ENCODE assay signal across 8 mouse cellular contexts in the genomic region with DNA sequence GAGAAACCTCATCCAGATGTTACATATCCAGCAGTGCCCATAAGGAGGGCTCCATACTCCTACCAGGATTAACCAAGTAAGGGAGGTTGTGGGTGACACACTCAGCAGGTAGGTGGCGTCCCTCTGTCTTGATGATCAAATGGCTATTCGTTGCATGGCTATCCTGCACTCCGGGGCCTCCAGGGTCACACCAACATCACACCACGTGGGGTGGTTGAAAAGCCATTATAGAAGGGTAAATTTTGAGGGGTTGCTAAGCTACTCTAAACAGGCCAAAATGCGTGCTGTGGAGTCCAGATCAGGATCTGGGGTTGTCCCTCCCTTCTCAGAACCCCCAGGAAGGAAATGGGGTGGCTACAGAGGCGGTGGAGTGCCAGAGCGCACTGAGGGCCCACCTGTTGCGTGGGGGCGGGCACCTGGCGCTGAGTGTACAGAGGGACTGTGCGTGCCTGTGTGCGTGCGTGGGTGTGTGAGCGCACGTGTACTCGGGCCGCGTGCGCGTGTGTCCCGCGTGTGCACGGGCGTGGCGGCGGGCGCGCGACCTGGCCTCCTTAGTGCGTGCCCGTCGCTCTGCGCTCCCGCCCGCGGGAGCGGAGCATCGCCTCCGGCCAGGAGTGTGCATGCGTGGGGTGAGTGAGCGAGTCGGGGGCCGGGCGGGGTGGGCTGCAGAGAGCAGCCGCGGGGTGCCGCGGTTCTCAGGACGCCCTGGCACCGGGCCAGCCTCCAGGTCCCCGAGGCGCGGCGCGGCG. TPM values are rescaled to one million over a fixed set of nuclear protein-coding genes. Genes with fewer than 3 reads are reported as not detected.
A peak's percentile ranks its signal among the peaks of the same experiment; 100 is the strongest.
DNase-seq lines count a peak whose midpoint lies in the region; ATAC-seq lines count a peak whose summit lies in the region.

No protein-coding gene starts in this region.

- peak; percentile 49 for DNase-seq in ovary, postnatal 36 days (ENCODE audit: low spot score)
- no peak for DNase-seq in ovary, adult 18-20 months (ENCODE audit: low spot score)
- DNase-seq in embryonic facial prominence, embryonic 11.5 days (ENCODE audit: low spot score) = peak; percentile 29
- DNase-seq in hindbrain, embryonic 11.5 days (ENCODE audit: low spot score) = peak; percentile 64
- peak; percentile 79 to 88 for DNase-seq in layer of hippocampus, postnatal 14 days (ENCODE audit: low spot score in 2 of 2)
- peak; percentile 66 for DNase-seq in lung, postnatal 36 days
- DNase-seq in right cerebral cortex, postnatal 25 days = peak; percentile 87
- DNase-seq in spleen, adult 18-20 months = no peak

- 1% methylated on average over 36 of the region's 56 CpGs for WGBS in embryonic facial prominence, embryonic 11.5 days
- WGBS in hindbrain, embryonic 11.5 days = 4% methylated on average over 24 of the region's 56 CpGs

- H3K36me3 ChIP-seq in embryonic facial prominence, embryonic 11.5 days (replicated peaks; ENCODE audit: control insufficient read depth, insufficient read depth, low read depth, low read length) = no peaks in the 10 kb centered on the region
- no peaks in the 10 kb centered on the region for H3K36me3 ChIP-seq in hindbrain, embryonic 11.5 days (ENCODE audit: control insufficient read depth, insufficient read depth, low read length)

- peak overlapping the region; percentile 13; the same call in 1 of the 2 replicates for H3K27ac ChIP-seq in embryonic facial prominence, embryonic 11.5 days (replicated peaks; ENCODE audit: low read depth, low read length)
- peak overlapping the region; percentile 6; the same call in 1 of the 2 replicates for H3K27ac ChIP-seq in hindbrain, embryonic 11.5 days (ENCODE audit: low read depth, low read length)

- peak overlapping the region; percentile 58 for H3K4me3 ChIP-seq in embryonic facial prominence, embryonic 11.5 days (ENCODE audit: low read depth, low read length)
- H3K4me3 ChIP-seq in hindbrain, embryonic 11.5 days (ENCODE audit: low read depth, low read length) = peak overlapping the region; percentile 52

- H3K9ac ChIP-seq in embryonic facial prominence, embryonic 11.5 days (replicated peaks; ENCODE audit: low read length) = peak overlapping the region; percentile 72
- peak overlapping the region; percentile 56 for H3K9ac ChIP-seq in hindbrain, embryonic 11.5 days (ENCODE audit: low read depth, low read length)

- no peaks in the 10 kb centered on the region for H3K9me3 ChIP-seq in embryonic facial prominence, embryonic 11.5 days (replicated peaks; ENCODE audit: control insufficient read depth, low read length)
- H3K9me3 ChIP-seq in hindbrain, embryonic 11.5 days (ENCODE audit: control insufficient read depth, low read length) = no peaks in the 10 kb centered on the region

- peaks cover 9% of the 10 kb centered on the region; the same call in 1 of the 2 replicates for H3K4me1 ChIP-seq in embryonic facial prominence, embryonic 11.5 days (ENCODE audit: control insufficient read depth, insufficient read depth, low read length)
- H3K4me1 ChIP-seq in hindbrain, embryonic 11.5 days (replicated peaks; ENCODE audit: control insufficient read depth, insufficient read depth, low read length) = peaks cover 18% of the 10 kb centered on the region

- H3K4me2 ChIP-seq in embryonic facial prominence, embryonic 11.5 days (ENCODE audit: low read depth, low read length) = peak overlapping the region; percentile 98
- peak overlapping the region; percentile 98 for H3K4me2 ChIP-seq in hindbrain, embryonic 11.5 days (replicated peaks; ENCODE audit: low read depth, low read length)

- peaks cover 62% of the 10 kb centered on the region for H3K27me3 ChIP-seq in embryonic facial prominence, embryonic 11.5 days (ENCODE audit: control insufficient read depth, insufficient read depth, low read length)
- H3K27me3 ChIP-seq in hindbrain, embryonic 11.5 days (ENCODE audit: control insufficient read depth, insufficient read depth, low read length) = peaks cover 61% of the 10 kb centered on the region

- ATAC-seq in embryonic facial prominence, embryonic 11.5 days (replicated peaks; ENCODE audit: insufficient number of reproducible peaks, low FRiP score, low TSS enrichment, low read depth) = no peak
- ATAC-seq in hindbrain, embryonic 11.5 days (ENCODE audit: low FRiP score) = peak; percentile 45

RNA-seq across cellular contexts. Expression of a gene that starts 2.8 kb away (rescaled TPM):
- 2.5 and 2.8 TPM in 2 replicates for polyA plus RNA-seq in embryonic facial prominence, embryonic 11.5 days (2014; fragmentation: Nextera tagmentation; extraction: Ambion mirVana)
- polyA plus RNA-seq in hindbrain, embryonic 11.5 days (2014; fragmentation: Nextera tagmentation; extraction: Ambion mirVana) = 1.9 and 2.2 TPM in 2 replicates
- 10 to 100 TPM; 45.4 to 48.1 TPM for total RNA-seq in layer of hippocampus, postnatal 14 days (2021)

RNA-seq across cellular contexts. Expression of a gene that starts 41.0 kb away (rescaled TPM):
- 0.75 and 1.3 TPM in 2 replicates for polyA plus RNA-seq in embryonic facial prominence, embryonic 11.5 days (2014; fragmentation: Nextera tagmentation; extraction: Ambion mirVana)
- polyA plus RNA-seq in hindbrain, embryonic 11.5 days (2014; fragmentation: Nextera tagmentation; extraction: Ambion mirVana) = 1.7 and 2.2 TPM in 2 replicates
- total RNA-seq in layer of hippocampus, postnatal 14 days (2021) = 10 to 100 TPM; 12.8 to 15.1 TPM

Comparison
In these comparisons a context has a peak if more than half of its experiments do, and no peak if none do; other contexts are left out.
1. DNase-seq: peak in ovary, postnatal 36 days (single experiment), embryonic facial prominence, embryonic 11.5 days (single experiment), hindbrain, embryonic 11.5 days (single experiment), layer of hippocampus, postnatal 14 days (2 of 2), lung, postnatal 36 days (single experiment) and right cerebral cortex, postnatal 25 days (single experiment); none in ovary, adult 18-20 months (single experiment) and spleen, adult 18-20 months (0 of 2).